Mouse (Mus musculus) intestine, embryonic 15.5 days (tissue): ENCODE results near the gene Arpc3. TPM values are rescaled to one million over a fixed set of nuclear protein-coding genes. Genes with fewer than 3 reads are reported as not detected.
"Not testable (repeated sequence)": the region's sequence is repeated elsewhere in the genome, so short reads cannot be mapped to it uniquely, and the experiment has no call there.

ENCODE experiments used
- ATAC-seq: fragments of 200-750 bp; cut with Nextera tagmentation; 2 replicates; pipeline ENCODE4 v1.8.0; 2017; ENCODE audit warnings: moderate TSS enrichment, moderate library complexity
- H3K27ac ChIP-seq: fragments of 300-500 bp; sonication (generic); 2 replicates; pipeline ENCODE4 v1.5.1; 2015; ENCODE audit warnings: mild to moderate bottlenecking, inconsistent platforms
- H3K27me3 ChIP-seq: fragments of 300-500 bp; sonication (generic); replicated peaks from 2 replicates; pipeline ENCODE4 v1.6.1; 2015; ENCODE audit warnings: inconsistent platforms
- H3K36me3 ChIP-seq: fragments of 300-500 bp; sonication (generic); 2 replicates; pipeline ENCODE4 v1.6.1; 2015; ENCODE audit warnings: inconsistent platforms
- H3K4me1 ChIP-seq: fragments of 300-500 bp; sonication (generic); replicated peaks from 2 replicates; pipeline ENCODE4 v1.6.1; 2015; ENCODE audit warnings: inconsistent platforms
- H3K4me2 ChIP-seq: fragments of 300-500 bp; sonication (generic); replicated peaks from 2 replicates; pipeline ENCODE4 v1.6.1; 2015; ENCODE audit warnings: mild to moderate bottlenecking, inconsistent platforms
- H3K4me3 ChIP-seq: fragments of 300-500 bp; sonication (generic); replicated peaks from 2 replicates; pipeline ENCODE4 v1.5.1; 2015; ENCODE audit warnings: inconsistent platforms
- H3K9ac ChIP-seq: fragments of 300-500 bp; sonication (generic); 2 replicates; pipeline ENCODE4 v1.6.1; 2015; ENCODE audit warnings: inconsistent platforms
- H3K9me3 ChIP-seq: fragments of 300-500 bp; sonication (generic); 2 replicates; pipeline ENCODE4 v1.6.1; 2016; ENCODE audit warnings: inconsistent platforms
- WGBS: fragments of 180-500 bp; shearing (Covaris S2); methylation state at CpG from one replicate; pipeline ENCODE4 v1.1.7; 2015; 5-methylcytosine and 5-hydroxymethylcytosine counted together
- polyA plus RNA-seq: library from polyadenylated mRNA; unstranded; fragments of >200 nt; fragmentation: Nextera tagmentation; extraction: Ambion mirVana; gene quantifications from 2 replicates; pipeline ENCODE4 v1.2.1, GENCODE M21; 2015

The Arpc3 gene
- polyA plus RNA-seq, 1 experiment from 2014 or later, result 138 TPM

DNA sequence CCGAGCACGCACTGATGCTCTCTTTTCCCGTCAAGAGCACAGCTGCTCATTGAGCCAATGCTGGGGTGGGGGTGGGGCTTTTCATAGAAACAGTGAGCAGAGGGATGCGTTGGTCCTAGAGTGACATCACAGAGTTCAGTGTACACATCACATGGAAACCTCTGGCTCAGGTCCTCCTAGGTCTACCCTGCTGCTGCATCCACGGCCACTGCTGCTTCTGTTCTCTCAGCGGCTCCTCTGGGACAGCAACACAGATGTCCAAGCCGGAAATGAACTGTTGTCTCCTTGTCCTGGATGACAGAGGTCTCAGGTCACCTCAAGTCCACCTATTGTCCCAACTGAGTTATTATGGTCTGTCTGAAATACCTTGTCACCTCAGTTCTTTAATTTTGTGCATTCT is 58.3 kb downstream of the Arpc3 start:
- no peak overlapping the region for H3K4me3 ChIP-seq
- no peak overlapping the region for H3K9ac ChIP-seq
- no peaks in the 10 kb centered on the region for H3K27me3 ChIP-seq
- H3K9me3 ChIP-seq, result no peaks in the 10 kb centered on the region
- no peak overlapping the region for H3K27ac ChIP-seq
- H3K36me3 ChIP-seq, result peaks cover 36% of the 10 kb centered on the region
- 65% methylated on average over 7 of the region's 7 CpGs for WGBS
- no peaks in the 10 kb centered on the region; the same call in 1 of the 2 replicates for H3K4me1 ChIP-seq
- no peak overlapping the region for H3K4me2 ChIP-seq
- ATAC-seq, result no peak

DNA sequence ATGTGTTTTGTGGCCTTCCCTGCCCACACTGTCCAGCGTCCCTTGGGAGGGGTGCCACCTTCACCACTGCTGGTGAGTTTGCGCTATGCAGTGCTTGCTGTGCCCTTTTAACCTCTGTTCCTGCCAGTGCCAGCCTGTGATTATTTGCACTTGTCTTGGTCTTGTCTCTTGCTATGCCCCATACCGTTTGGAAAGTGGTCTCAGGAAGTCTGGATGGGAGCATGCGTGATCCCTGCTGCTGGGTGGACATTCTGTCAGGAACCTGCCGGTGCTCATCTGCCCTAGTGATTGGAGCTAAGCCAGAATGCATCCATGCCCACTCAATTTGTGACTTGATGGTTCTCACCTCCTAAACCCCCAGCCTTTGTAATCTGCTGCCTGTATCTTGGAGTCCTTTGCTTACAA is 59.2 kb downstream of the Arpc3 start:
- Histone ChIP-seq H3K27ac (no peak overlapping the region), H3K4me3 (no peak overlapping the region), H3K36me3 (peaks cover 37% of the 10 kb centered on the region), H3K4me1 (no peaks in the 10 kb centered on the region; the same call in 1 of the 2 replicates), H3K27me3 (no peaks in the 10 kb centered on the region), H3K9me3 (no peaks in the 10 kb centered on the region), H3K4me2 (no peak overlapping the region), H3K9ac (no peak overlapping the region)
- ATAC-seq, result no peak
- 60% methylated on average over 5 of the region's 5 CpGs for WGBS

DNA sequence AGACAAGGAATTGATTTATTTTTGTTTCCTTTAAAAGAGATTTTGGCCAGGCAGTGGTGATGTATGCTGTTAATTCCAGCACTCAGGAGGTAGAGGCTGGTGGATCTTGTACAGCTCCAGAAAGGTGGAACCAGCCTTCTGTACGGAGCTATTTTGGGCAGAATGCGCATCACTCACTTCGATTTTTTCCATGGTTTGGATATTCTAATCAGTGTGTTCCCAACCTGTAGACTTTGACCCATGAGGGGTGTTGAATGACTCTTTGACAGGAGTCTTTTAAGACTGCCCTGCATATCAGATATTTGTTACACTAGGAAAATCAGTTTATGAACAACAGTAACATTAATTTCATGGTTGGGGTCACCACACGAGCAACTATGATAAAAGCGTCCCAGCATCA is 59.6 kb downstream of the Arpc3 start:
- Histone ChIP-seq H3K4me1 (no peaks in the 10 kb centered on the region; the same call in 1 of the 2 replicates), H3K27me3 (no peaks in the 10 kb centered on the region), H3K36me3 (peaks cover 35% of the 10 kb centered on the region), H3K9ac (no peak overlapping the region), H3K4me3 (no peak overlapping the region), H3K9me3 (no peaks in the 10 kb centered on the region), H3K4me2 (no peak overlapping the region), H3K27ac (no peak overlapping the region)
- WGBS, result 82% methylated on average over 5 of the region's 5 CpGs
- ATAC-seq, result no peak

DNA sequence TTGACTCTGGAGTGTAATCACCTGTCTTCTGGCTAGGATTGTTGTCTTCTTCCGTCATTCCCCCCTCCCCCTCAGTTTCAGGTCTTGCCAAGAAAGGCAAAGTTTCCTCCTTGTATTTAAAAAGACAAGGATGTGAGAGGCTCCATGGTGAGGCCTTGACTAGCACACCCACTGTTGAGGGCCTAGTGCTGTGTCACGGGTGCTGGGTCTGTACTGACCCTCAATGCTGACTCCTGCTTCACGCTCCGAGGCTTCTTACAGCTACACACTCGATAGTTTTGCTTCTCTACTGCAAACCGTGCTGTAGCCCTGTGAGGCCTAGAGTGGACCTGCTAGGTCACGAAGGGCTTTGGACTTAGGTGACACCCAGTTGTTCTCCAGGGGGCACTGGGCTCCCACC is 60.5 kb downstream of the Arpc3 start:
- 75% methylated on average over 7 of the region's 7 CpGs for WGBS
- no peaks in the 10 kb centered on the region for H3K27me3 ChIP-seq
- H3K9ac ChIP-seq, result no peak overlapping the region
- ATAC-seq, result no peak
- H3K4me1 ChIP-seq, result no peaks in the 10 kb centered on the region; the same call in 1 of the 2 replicates
- no peak overlapping the region for H3K4me3 ChIP-seq
- H3K4me2 ChIP-seq, result no peak overlapping the region
- no peaks in the 10 kb centered on the region for H3K9me3 ChIP-seq
- no peak overlapping the region for H3K27ac ChIP-seq
- peaks cover 38% of the 10 kb centered on the region for H3K36me3 ChIP-seq

DNA sequence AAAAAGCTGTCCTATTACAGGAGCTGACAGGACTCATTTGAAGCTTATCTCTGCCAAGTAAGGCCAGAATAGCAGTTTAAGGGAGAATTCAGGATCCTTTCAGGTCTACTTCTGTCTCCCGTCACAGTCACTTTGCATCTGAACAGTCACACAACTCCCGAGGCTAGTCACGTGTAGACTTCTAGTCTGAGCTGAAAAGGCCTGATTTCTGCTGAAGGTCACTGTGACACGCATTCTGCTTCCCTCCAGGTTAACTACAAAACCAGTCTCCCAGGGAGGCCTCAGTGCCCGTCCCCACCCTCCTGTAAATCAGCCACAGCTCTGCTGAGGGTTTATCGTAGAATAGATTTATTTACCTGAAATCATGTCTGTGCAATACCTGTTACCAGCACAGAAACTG is 61.5 kb downstream of the Arpc3 start:
- H3K4me2 ChIP-seq, result no peak overlapping the region
- no peaks in the 10 kb centered on the region; the same call in 1 of the 2 replicates for H3K4me1 ChIP-seq
- 66% methylated on average over 6 of the region's 6 CpGs for WGBS
- no peaks in the 10 kb centered on the region for H3K9me3 ChIP-seq
- H3K27ac ChIP-seq, result no peak overlapping the region
- no peak for ATAC-seq
- no peak overlapping the region for H3K9ac ChIP-seq
- peaks cover 47% of the 10 kb centered on the region for H3K36me3 ChIP-seq
- H3K27me3 ChIP-seq, result no peaks in the 10 kb centered on the region
- H3K4me3 ChIP-seq, result no peak overlapping the region

DNA sequence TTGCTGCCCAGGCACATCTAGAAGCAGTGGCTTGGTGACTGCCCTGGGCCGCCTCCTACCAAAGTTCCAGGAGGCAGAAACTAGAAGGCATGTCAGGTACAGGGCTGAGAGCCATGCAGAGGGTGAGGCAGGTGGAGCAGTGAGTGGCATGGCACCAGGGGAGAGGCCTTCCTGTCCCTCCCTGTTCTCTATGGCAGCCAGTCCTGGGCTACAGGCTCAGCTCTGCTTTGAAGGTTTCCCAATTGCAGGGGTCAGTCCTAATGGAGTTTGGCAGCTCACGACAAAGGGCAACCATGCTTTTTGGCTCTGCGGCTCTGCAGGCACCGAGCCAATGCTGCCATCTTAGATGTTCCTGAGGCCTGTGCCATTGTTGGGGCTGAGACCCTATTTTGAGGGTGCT is 62.8 kb downstream of the Arpc3 start:
- Histone ChIP-seq H3K4me2 (no peak overlapping the region), H3K4me1 (no peaks in the 10 kb centered on the region; the same call in 1 of the 2 replicates), H3K36me3 (peaks cover 60% of the 10 kb centered on the region), H3K4me3 (no peak overlapping the region), H3K27ac (peak overlapping the region; percentile 17; the same call in 1 of the 2 replicates), H3K9me3 (no peaks in the 10 kb centered on the region), H3K9ac (no peak overlapping the region), H3K27me3 (no peaks in the 10 kb centered on the region)
- ATAC-seq, result no peak
- WGBS, result 93% methylated on average over 4 of the region's 4 CpGs

DNA sequence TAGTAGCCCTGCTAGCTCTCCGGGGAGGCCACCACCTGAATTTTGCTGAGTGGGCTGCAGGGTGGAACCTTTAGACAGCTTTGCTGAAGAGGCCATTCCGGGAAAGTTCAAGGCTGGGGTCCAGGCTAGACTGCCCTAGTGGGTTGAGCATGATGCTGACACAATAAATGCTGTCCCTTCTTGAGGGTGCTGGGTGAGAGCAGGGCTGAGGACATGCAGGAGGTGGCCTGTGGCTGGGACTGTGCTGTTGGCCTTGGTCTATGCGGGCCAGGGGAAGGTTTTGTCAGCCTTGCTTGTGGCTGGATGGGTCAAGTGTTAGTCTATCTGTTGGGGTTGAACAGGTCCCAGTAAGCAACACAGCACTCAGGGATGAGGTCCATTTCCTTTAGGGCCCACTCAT is 63.2 kb downstream of the Arpc3 start:
- H3K4me3 ChIP-seq, result no peak overlapping the region
- no peak overlapping the region for H3K27ac ChIP-seq
- no peak for ATAC-seq
- H3K27me3 ChIP-seq, result no peaks in the 10 kb centered on the region
- H3K9ac ChIP-seq, result no peak overlapping the region
- H3K4me2 ChIP-seq, result no peak overlapping the region
- H3K4me1 ChIP-seq, result no peaks in the 10 kb centered on the region; the same call in 1 of the 2 replicates
- no peaks in the 10 kb centered on the region for H3K9me3 ChIP-seq
- peaks cover 64% of the 10 kb centered on the region for H3K36me3 ChIP-seq
- WGBS, result 86% methylated on average over 3 of the region's 3 CpGs

DNA sequence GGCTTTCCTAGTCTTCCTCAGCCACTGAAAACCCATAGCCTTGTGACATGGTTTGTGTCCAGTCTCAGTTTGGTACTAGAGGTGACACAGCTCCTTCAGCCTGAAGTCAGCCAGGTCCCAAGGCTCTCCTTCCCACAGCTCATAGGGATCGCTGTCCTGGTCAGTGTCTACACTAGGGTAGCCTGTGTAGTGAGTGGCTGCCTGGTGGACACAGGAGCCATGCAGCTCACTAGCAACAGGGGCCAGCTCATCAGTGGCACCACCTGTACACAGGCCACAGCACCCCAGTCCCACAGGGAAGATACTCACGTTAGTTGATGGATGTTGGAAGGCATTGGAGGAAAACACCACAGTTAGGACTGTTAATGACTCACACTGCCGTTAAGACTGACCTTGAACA is 63.9 kb downstream of the Arpc3 start:
- ATAC-seq, result no peak
- H3K4me2 ChIP-seq, result no peak overlapping the region
- no peak overlapping the region for H3K27ac ChIP-seq
- 85% methylated on average over 3 of the region's 3 CpGs for WGBS
- no peaks in the 10 kb centered on the region; the same call in 1 of the 2 replicates for H3K4me1 ChIP-seq
- H3K9me3 ChIP-seq, result no peaks in the 10 kb centered on the region
- no peak overlapping the region for H3K4me3 ChIP-seq
- peaks cover 71% of the 10 kb centered on the region for H3K36me3 ChIP-seq
- H3K9ac ChIP-seq, result no peak overlapping the region
- H3K27me3 ChIP-seq, result no peaks in the 10 kb centered on the region

DNA sequence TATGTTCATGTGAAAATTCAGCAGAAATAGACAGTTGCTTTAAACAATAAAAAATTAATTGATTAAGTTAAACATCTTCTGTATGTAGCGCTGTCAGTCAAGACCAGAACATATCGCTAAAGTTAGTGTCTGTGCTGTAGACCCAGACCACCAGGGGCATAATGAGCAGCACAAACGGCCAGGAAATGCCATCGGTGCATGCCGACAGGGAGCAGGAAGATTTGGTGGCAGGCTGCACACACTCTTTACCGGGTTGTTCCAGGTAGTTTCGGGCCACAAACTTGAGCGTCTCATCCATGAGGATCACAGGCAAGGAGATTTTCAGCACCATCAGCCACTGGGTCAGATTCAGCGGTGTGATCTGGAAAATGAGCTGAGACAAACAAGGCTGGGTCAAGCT is 65.4 kb downstream of the Arpc3 start:
- WGBS, result 83% methylated on average over 9 of the region's 9 CpGs
- H3K9me3 ChIP-seq, H3K9ac ChIP-seq, H3K4me2 ChIP-seq, H3K4me3 ChIP-seq, H3K4me1 ChIP-seq, H3K27ac ChIP-seq, ATAC-seq, H3K27me3 ChIP-seq: not testable (repeated sequence)
- H3K36me3 ChIP-seq, result peaks cover 82% of the 10 kb centered on the region

DNA sequence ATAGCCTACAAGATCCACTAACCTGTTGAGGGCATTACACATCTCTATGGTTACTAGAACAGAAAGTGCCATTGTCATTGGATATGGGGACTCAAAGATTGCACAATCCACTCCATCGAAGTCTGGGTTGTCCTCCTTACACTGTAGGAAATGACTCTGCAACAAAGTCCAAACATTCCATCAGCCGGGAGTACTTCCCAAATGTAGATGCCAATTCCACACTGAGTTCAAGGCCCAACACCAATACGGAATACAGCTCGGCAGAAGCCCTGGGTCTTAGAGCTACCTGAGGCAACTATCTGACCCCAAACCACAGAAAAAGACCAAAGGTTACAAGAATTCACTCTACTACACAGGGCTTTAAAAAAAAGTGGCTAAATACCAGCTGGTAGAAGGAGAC is 66.4 kb downstream of the Arpc3 start:
- no peaks in the 10 kb centered on the region for H3K27me3 ChIP-seq
- H3K9me3 ChIP-seq, result no peaks in the 10 kb centered on the region
- no peak overlapping the region for H3K4me3 ChIP-seq
- no peak overlapping the region for H3K9ac ChIP-seq
- peaks cover 82% of the 10 kb centered on the region for H3K36me3 ChIP-seq
- WGBS, result 88% methylated on average over 4 of the region's 4 CpGs
- no peaks in the 10 kb centered on the region; the same call in 1 of the 2 replicates for H3K4me1 ChIP-seq
- no peak overlapping the region for H3K4me2 ChIP-seq
- no peak for ATAC-seq
- H3K27ac ChIP-seq, result no peak overlapping the region

DNA sequence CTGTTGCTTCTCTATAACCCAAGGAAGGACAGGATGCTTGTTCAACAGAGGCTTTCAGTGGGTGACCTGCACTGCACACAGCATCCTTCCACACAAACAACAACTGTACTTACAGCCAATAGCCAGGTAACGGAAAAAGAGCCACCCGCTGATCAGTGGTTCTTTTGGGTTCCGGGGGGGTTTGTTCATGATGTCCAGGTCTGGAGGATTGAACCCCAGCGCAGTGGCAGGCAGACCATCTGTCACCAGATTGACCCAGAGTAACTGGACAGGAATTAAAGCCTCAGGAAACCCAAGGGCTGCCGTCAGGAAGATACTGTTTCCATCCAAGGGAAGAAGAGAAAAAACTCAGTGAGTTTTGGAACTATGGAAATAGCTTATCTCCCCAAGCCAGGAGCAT is 67.7 kb downstream of the Arpc3 start:
- Histone ChIP-seq H3K4me2 (no peak overlapping the region), H3K9me3 (no peaks in the 10 kb centered on the region), H3K27me3 (no peaks in the 10 kb centered on the region), H3K4me1 (no peaks in the 10 kb centered on the region; the same call in 1 of the 2 replicates), H3K27ac (no peak overlapping the region), H3K9ac (no peak overlapping the region), H3K4me3 (no peak overlapping the region), H3K36me3 (peaks cover 79% of the 10 kb centered on the region)
- no peak for ATAC-seq
- WGBS, result 93% methylated on average over 5 of the region's 5 CpGs

DNA sequence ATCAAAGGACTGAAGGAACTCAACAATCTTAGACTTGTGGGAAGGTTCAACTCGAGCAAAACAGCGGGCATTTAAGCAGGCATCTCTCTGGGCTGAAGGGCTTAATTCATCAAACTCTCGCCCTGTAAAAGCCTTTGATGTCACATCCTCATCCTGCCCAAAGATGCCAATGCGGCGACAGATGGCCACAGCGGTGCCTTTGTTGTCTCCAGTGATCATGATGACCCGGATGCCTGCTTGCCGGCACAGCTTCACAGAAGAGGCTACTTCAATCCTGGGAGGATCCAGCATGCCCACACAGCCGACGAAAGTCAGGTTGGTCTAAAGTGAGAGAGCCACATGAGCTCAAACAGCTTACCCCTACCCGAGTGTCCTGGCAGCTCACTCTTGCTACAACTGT is 69.0 kb downstream of the Arpc3 start:
- no peak overlapping the region for H3K4me2 ChIP-seq
- H3K36me3 ChIP-seq, result peaks cover 78% of the 10 kb centered on the region
- no peaks in the 10 kb centered on the region for H3K9me3 ChIP-seq
- 80% methylated on average over 11 of the region's 11 CpGs for WGBS
- no peak overlapping the region for H3K4me3 ChIP-seq
- ATAC-seq, result no peak
- H3K27ac ChIP-seq, result no peak overlapping the region
- H3K4me1 ChIP-seq, result no peaks in the 10 kb centered on the region
- H3K9ac ChIP-seq, result no peak overlapping the region
- H3K27me3 ChIP-seq, result no peaks in the 10 kb centered on the region

DNA sequence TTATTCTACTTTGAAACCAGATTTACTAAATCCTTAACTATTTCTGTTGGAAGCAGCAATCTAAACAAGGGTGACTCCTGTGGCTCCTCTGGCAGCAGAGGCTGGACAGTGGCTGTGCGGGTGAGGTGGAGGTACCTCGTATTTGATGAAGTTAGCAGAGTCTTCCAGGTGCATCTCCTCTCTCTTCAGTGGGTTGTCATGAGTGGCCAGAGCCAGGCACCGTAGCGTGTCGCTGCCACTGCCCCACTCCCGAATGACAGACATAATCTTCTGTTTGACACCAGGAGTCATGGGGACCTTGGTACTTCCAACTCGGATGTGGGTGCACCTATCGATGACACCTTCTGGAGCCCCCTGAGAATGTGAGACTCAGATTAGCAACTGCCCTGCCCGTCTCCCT is 69.8 kb downstream of the Arpc3 start:
- Histone ChIP-seq H3K9ac (no peak overlapping the region), H3K4me1 (no peaks in the 10 kb centered on the region), H3K9me3 (no peaks in the 10 kb centered on the region), H3K4me2 (no peak overlapping the region), H3K4me3 (no peak overlapping the region), H3K27me3 (no peaks in the 10 kb centered on the region), H3K27ac (no peak overlapping the region), H3K36me3 (peaks cover 80% of the 10 kb centered on the region)
- no peak for ATAC-seq
- WGBS, result 93% methylated on average over 9 of the region's 9 CpGs
